Mouse (Mus musculus): Measurements from ENCODE around the gene Mon1b.

Mon1b gene

GRCm38 (mm10) chr8:113634670-113635591 is at the start of gene Mon1b:
Gene Mon1b, plus strand, starts transcription at chr8:113635587.
- peak; percentile 100 for DNase-seq (ENCODE audit: low read depth, low spot score)

GRCm38 (mm10) chr8:113598401-113598800 is 37.0 kb upstream of the Mon1b start:
- DNase-seq (ENCODE audit: low read depth, low spot score), result no peak

- peak; percentile 83 for DNase-seq (ENCODE audit: low read depth, low spot score)
These were observed 2.8 kb upstream of the Mon1b start for GRCm38 (mm10) chr8:113632634-113633033.

GRCm38 (mm10) chr8:113634161-113634560 is 1.2 kb upstream of the Mon1b start:
- DNase-seq (ENCODE audit: low read depth, low spot score), result no peak

- DNase-seq (ENCODE audit: low read depth, low spot score), result no peak
These were observed 349 bp downstream of the Mon1b start for GRCm38 (mm10) chr8:113635592-113636279.

GRCm38 (mm10) chr8:113636280-113636628 is 867 bp downstream of the Mon1b start:
- no peak for DNase-seq (ENCODE audit: low read depth, low spot score)

- DNase-seq (ENCODE audit: low read depth, low spot score), result no peak
These were observed 5.0 kb downstream of the Mon1b start for GRCm38 (mm10) chr8:113640357-113640756.

- DNase-seq (ENCODE audit: low read depth, low spot score), result no peak
These were observed 7.5 kb downstream of the Mon1b start, which contains the start of gene Syce1l for GRCm38 (mm10) chr8:113642926-113643325. Gene Syce1l, plus strand, starts transcription at chr8:113643213.

GRCm38 (mm10) chr8:113643479-113644210 is 8.3 kb downstream of the Mon1b start:
- no peak for DNase-seq (ENCODE audit: low read depth, low spot score)

- DNase-seq (ENCODE audit: low read depth, low spot score), result no peak
These were observed 9.8 kb downstream of the Mon1b start for GRCm38 (mm10) chr8:113645220-113645619.

- DNase-seq (ENCODE audit: low read depth, low spot score), result no peak
These were observed 17.1 kb downstream of the Mon1b start for GRCm38 (mm10) chr8:113652450-113652849.

GRCm38 (mm10) chr8:113653151-113653550 is 17.8 kb downstream of the Mon1b start:
- DNase-seq (ENCODE audit: low read depth, low spot score), result no peak

GRCm38 (mm10) chr8:113656154-113656553 is 20.8 kb downstream of the Mon1b start:
- DNase-seq (ENCODE audit: low read depth, low spot score), result peak; percentile 19

- DNase-seq (ENCODE audit: low read depth, low spot score), result no peak
These were observed 21.4 kb downstream of the Mon1b start for GRCm38 (mm10) chr8:113656681-113657298.

GRCm38 (mm10) chr8:113660128-113660527 is 24.7 kb downstream of the Mon1b start:
- DNase-seq (ENCODE audit: low read depth, low spot score), result no peak

- peak; percentile 94 for DNase-seq (ENCODE audit: low read depth, low spot score)
These were observed 29.2 kb downstream of the Mon1b start for GRCm38 (mm10) chr8:113664544-113664943.

GRCm38 (mm10) chr8:113665036-113665435 is 29.6 kb downstream of the Mon1b start:
- no peak for DNase-seq (ENCODE audit: low read depth, low spot score)

- DNase-seq (ENCODE audit: low read depth, low spot score), result no peak
These were observed 30.6 kb downstream of the Mon1b start for GRCm38 (mm10) chr8:113665951-113666350.

GRCm38 (mm10) chr8:113666714-113667432 is 31.5 kb downstream of the Mon1b start:
- DNase-seq (ENCODE audit: low read depth, low spot score), result no peak

- DNase-seq (ENCODE audit: low read depth, low spot score), result no peak
These were observed 34.5 kb downstream of the Mon1b start for GRCm38 (mm10) chr8:113669924-113670323.

All from brain, adult 2 months (tissue).